Mouse (Mus musculus): ENCODE results near the gene Hoxd9.

DNA sequence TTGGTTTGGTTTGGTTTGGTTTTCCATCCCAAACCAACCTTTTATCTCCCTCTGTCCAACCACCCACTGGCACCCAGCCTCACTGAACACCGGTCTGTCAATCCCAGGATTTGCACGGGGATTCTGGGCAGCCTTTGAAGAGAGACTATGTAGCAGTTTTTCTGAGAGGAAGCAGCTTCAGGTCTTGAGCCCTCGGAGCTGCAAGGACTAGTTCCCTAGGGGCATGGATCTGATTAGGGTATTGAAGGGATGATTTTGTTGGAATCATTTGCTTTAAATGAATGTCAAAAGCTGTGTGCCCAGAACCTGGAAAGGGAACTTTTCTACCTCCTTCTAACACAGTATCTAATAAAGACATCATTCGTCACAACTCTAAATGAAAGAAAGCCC lies 40.9 kb upstream of the Hoxd9 start:
- TF ChIP-seq GATA1 (IDR thresholded peaks at IDR 0.05; ENCODE audit: low read length), result no peak
- no peak for TF ChIP-seq TAL1 (IDR thresholded peaks at IDR 0.05; ENCODE audit: low read length)
